ENCODE assay signal across 8 mouse cellular contexts in genomic region chr11:17460920-17461279, GRCm38 (mm10).
DNase-seq lines count a peak whose midpoint lies in the region; ATAC-seq and TF ChIP-seq lines count a peak whose summit lies in the region.

No protein-coding gene starts in this region.

- H3K4me1 ChIP-seq in kidney, adult 2 months (ENCODE audit: control insufficient read depth, insufficient read depth, low read length), result no peaks in the 10 kb centered on the region
- 0 out of 2 replicates have a peak, but pooled peaks cover 5% of the 10 kb centered on the region for H3K4me1 ChIP-seq in heart, embryonic 13.5 days
- H3K4me1 ChIP-seq in limb, embryonic 12.5 days (replicated peaks), result peaks cover 4% of the 10 kb centered on the region; the same call in 1 of the 2 replicates
- H3K4me1 ChIP-seq in midbrain, embryonic 14.5 days (ENCODE audit: control insufficient read depth, insufficient read depth, low read length), result no peaks in the 10 kb centered on the region; the same call in 1 of the 2 replicates

- H3K4me3 ChIP-seq in kidney, adult 2 months (ENCODE audit: insufficient read depth, low read depth, low read length), result no peak overlapping the region
- peak overlapping the region; percentile 34 for H3K4me3 ChIP-seq in heart, embryonic 13.5 days
- no peak overlapping the region for H3K4me3 ChIP-seq in limb, embryonic 12.5 days (replicated peaks)
- no peak overlapping the region for H3K4me3 ChIP-seq in midbrain, embryonic 14.5 days (replicated peaks; ENCODE audit: low read depth, low read length)

- no peak for ATAC-seq in heart, embryonic 13.5 days (ENCODE audit: extremely low read depth, insufficient number of reproducible peaks, low FRiP score, low TSS enrichment)
- no peak for ATAC-seq in limb, embryonic 12.5 days (ENCODE audit: insufficient number of reproducible peaks, insufficient read depth, low FRiP score, low TSS enrichment, low read depth)
- ATAC-seq in midbrain, embryonic 14.5 days (ENCODE audit: low FRiP score, low TSS enrichment), result no peak

- 8% methylated on average over 13 of the region's 13 CpGs for WGBS in kidney, adult 2 months
- WGBS in heart, embryonic 13.5 days, result 4% methylated on average over 13 of the region's 13 CpGs
- 12% methylated on average over 13 of the region's 13 CpGs for WGBS in limb, embryonic 12.5 days
- WGBS in midbrain, embryonic 14.5 days, result 4% methylated on average over 13 of the region's 13 CpGs

- H3K9me3 ChIP-seq in heart, embryonic 13.5 days, result no peaks in the 10 kb centered on the region
- H3K9me3 ChIP-seq in limb, embryonic 12.5 days, result no peaks in the 10 kb centered on the region
- no peaks in the 10 kb centered on the region for H3K9me3 ChIP-seq in midbrain, embryonic 14.5 days (ENCODE audit: control insufficient read depth, low read length)

- no peak for TF ChIP-seq CTCF in kidney, adult 2 months (conservative IDR thresholded peaks at IDR 0.05; ENCODE audit: insufficient read depth, insufficient read length, low read depth, low read length)

- no peaks in the 10 kb centered on the region for H3K36me3 ChIP-seq in kidney, adult 2 months (ENCODE audit: control insufficient read depth, insufficient read depth, low read length)
- no peaks in the 10 kb centered on the region for H3K36me3 ChIP-seq in heart, embryonic 13.5 days
- no peaks in the 10 kb centered on the region for H3K36me3 ChIP-seq in limb, embryonic 12.5 days
- no peaks in the 10 kb centered on the region for H3K36me3 ChIP-seq in midbrain, embryonic 14.5 days (ENCODE audit: control insufficient read depth, insufficient read depth, low read length)

- peak overlapping the region; percentile 61 for H3K4me2 ChIP-seq in heart, embryonic 13.5 days
- peak overlapping the region; percentile 41 for H3K4me2 ChIP-seq in limb, embryonic 12.5 days
- peak overlapping the region; percentile 41 for H3K4me2 ChIP-seq in midbrain, embryonic 14.5 days (ENCODE audit: low read length)

- H3K27me3 ChIP-seq in kidney, adult 2 months (replicated peaks; ENCODE audit: control insufficient read depth, insufficient read depth, low read length), result no peaks in the 10 kb centered on the region
- H3K27me3 ChIP-seq in heart, embryonic 13.5 days (replicated peaks), result no peaks in the 10 kb centered on the region
- peaks cover 57% of the 10 kb centered on the region for H3K27me3 ChIP-seq in limb, embryonic 12.5 days
- H3K27me3 ChIP-seq in midbrain, embryonic 14.5 days (ENCODE audit: control insufficient read depth, insufficient read depth, low read length), result no peaks in the 10 kb centered on the region

- no peak for TF ChIP-seq POLR2A in kidney, adult 2 months (IDR thresholded peaks at IDR 0.05; ENCODE audit: low read depth, low read length)

- H3K27ac ChIP-seq in kidney, adult 2 months (ENCODE audit: insufficient read depth, low read depth, low read length), result no peak overlapping the region
- peak overlapping the region; percentile 39; the same call in 1 of the 2 replicates for H3K27ac ChIP-seq in heart, embryonic 13.5 days (replicated peaks)
- H3K27ac ChIP-seq in limb, embryonic 12.5 days, result no peak overlapping the region
- no peak overlapping the region for H3K27ac ChIP-seq in midbrain, embryonic 14.5 days (replicated peaks; ENCODE audit: low read depth, low read length)

- peak; percentile 23 for DNase-seq in kidney, adult 2 months
- no peak for DNase-seq in kidney, adult 18-20 months
- peak; percentile 61 for DNase-seq in midbrain, embryonic 14.5 days
- no peak for DNase-seq in thymus, postnatal 0 days (ENCODE audit: low spot score)
- DNase-seq in urinary bladder, adult 18-20 months (ENCODE audit: low spot score in 2 of 2), result no peak
- no peak for DNase-seq in cerebellum, adult 8-10 months

- H3K9ac ChIP-seq in heart, embryonic 13.5 days, result 0 out of 2 replicates have a peak overlapping the region, but pooled peaks have one; percentile 21
- no peak overlapping the region for H3K9ac ChIP-seq in limb, embryonic 12.5 days (replicated peaks)
- H3K9ac ChIP-seq in midbrain, embryonic 14.5 days (replicated peaks; ENCODE audit: low read length), result no peak overlapping the region

Comparison
In these comparisons a context has a peak if more than half of its experiments do, and no peak if none do; other contexts are left out.
1. DNase-seq: peak in kidney, adult 2 months (single experiment) and midbrain, embryonic 14.5 days (single experiment); none in kidney, adult 18-20 months (single experiment), thymus, postnatal 0 days (single experiment), urinary bladder, adult 18-20 months (0 of 2) and cerebellum, adult 8-10 months (single experiment).
2. Peak in every context shown above with its lines, with median percentiles within 50 percentile points of each other: H3K4me2 ChIP-seq.